Mouse (Mus musculus): ENCODE data around the gene Elp6. TPM values are rescaled to one million over a fixed set of nuclear protein-coding genes. Genes with fewer than 3 reads are reported as not detected.
"Not testable (repeated sequence)": the region's sequence is repeated elsewhere in the genome, so short reads cannot be mapped to it uniquely, and the experiment has no call there.

Gene Elp6
- total RNA-seq, 2 experiments from 2014 or later = 2.4 to 3.8 TPM

DNA sequence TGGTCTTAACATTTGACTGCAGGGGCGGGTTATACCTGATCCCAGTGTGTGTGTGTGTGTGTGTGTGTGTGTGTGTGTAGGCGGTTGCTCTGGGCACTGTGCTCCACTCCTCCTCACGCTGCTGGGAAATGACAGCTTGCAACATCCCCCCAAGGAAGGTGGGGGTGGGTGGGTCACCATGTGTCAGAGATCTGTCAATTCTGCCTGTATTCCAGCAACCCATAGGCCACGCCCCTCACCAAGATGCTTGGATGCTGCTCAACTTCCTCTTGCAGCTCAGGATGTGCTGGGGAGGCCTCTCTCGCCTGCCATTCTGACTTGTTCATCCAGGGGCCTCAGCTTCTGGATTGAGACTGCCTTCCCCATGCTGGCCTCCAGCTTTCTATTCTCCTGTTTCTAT is 9.7 kb downstream of the Elp6 start:
- no peak for DNase-seq
- intact Hi-C loops (cut with DNase I) = no loop called here

GRCm38 (mm10) chr9:110315410-110315809 is 10.4 kb downstream of the Elp6 start:
- intact Hi-C loops (cut with DNase I) = no loop called here
- DNase-seq = no peak

GRCm38 (mm10) chr9:110315904-110316303 is 10.9 kb downstream of the Elp6 start:
- intact Hi-C loops (cut with DNase I) = no loop called here
- DNase-seq = no peak

- intact Hi-C loops (cut with DNase I) = no loop called here
- no peak for DNase-seq
These were observed 11.5 kb downstream of the Elp6 start for GRCm38 (mm10) chr9:110316503-110316902.

- no peak for DNase-seq
- intact Hi-C loops (cut with DNase I) = no loop called here
These were observed 15.8 kb downstream of the Elp6 start for GRCm38 (mm10) chr9:110320769-110321168.

GRCm38 (mm10) chr9:110322972-110323371 is 18.0 kb downstream of the Elp6 start:
- no peak for DNase-seq
- intact Hi-C loops (cut with DNase I) = no loop called here

DNA sequence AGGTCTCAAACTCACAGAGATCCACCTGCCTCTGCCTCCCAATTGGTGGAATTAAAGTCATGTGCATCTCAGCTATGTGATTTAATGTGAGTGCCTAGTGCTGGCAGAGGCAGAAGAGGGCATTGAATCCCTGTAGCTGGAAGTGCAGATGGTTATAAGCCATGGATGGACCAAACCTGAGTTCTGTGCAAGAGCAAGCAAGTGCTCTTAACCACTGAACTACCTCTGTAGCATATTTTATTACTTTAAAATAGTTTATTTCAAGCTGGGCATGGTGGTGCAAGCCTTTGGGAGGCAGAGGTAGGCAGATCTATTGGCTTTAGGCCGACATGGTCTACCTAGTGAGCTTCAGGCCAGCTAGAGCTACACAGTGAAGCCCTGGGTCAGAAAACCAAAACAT is 19.2 kb downstream of the Elp6 start:
- no peak for DNase-seq
- intact Hi-C loops (cut with DNase I) = no loop called here

DNA sequence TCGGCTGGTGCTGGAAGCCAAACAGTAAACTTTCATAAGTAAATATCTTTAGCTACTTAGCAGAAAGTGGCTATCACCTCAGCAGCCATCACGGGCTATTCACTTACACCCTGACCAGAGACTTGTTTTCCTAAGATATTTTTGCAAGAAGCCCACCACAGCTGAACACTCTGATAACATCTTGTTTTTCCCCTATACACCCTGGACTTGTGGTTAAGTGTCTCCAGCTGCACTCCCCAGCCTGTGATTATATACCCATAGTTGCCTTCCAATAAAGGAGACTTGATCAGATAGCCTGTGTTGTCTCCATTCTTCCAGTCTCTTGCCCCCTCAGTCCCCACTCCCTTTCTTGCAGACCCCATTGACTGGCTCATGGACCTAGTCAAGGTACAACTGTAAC is 23.2 kb downstream of the Elp6 start:
- DNase-seq = no peak
- intact Hi-C loops (cut with DNase I) = no loop called here

DNA sequence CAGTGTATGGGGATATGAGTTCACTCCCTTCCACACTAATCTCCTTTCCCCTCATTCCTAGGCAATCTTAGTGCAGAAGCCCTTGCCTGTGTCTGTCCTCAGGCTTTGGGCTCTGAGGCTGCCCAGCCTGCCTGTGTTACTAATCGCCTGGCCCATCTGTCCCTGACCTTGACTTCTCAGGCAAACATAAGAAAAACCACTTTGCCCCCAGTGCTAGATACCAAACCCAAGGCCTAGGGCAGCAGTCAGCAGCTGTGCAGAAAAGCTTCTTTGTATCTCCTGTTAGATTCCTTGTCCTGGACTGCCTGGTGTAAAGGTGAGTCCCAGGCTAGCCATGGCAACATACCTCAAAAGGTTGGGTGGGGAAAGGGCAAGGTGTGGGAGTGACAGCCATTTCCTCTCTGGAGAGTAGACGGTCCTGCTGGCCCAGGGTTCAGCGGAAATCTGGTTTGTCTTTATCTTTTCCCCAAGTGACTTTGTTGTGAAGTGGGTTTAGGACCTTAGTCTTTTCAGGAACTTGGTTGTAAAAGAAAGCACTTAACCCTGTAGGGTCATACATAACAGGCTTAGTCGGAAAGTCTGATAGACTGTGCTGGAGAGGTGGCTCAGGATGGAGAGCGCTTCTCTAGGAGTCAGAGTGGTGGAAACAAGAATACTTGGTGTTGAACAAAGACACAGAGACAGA is 24.1 kb downstream of the Elp6 start:
- DNase-seq = no peak
- intact Hi-C loops (cut with DNase I) = no loop called here

- intact Hi-C loops (cut with DNase I) = loop anchor here (5.0 kb wide), 2 partner anchors 38 to 78 kb away; partner anchors contain the start of gene Ptpn23
- DNase-seq = no peak
These were observed 24.7 kb downstream of the Elp6 start for GRCm38 (mm10) chr9:110329655-110330054.

DNA sequence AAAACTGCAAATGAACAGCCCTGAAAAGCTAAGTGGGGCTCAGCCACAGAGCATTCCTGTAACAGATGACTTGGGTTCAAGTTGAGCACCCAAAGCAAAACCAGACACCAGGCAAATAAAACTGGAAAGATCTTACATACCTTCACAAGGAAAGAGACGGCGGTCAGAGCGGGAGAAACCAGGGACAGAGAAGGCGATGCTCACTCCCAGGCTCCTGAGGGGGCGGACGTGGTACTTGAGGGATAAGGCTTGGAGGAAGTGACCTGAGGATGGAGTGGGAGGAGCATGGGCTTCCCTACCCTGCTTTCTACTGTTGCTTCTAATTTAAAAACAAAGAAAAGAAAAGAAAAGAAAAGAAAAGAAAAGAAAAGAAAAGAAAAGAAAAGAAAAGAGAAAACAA is 25.4 kb downstream of the Elp6 start:
- no peak for DNase-seq
- intact Hi-C loops (cut with DNase I) = loop anchor here (5.0 kb wide), 2 partner anchors 37 to 77 kb away; partner anchors contain the start of gene Ptpn23

GRCm38 (mm10) chr9:110330913-110331312 is 25.9 kb downstream of the Elp6 start:
- DNase-seq = not testable (repeated sequence)
- intact Hi-C loops (cut with DNase I) = loop anchor here (5.0 kb wide), 2 partner anchors 36 to 76 kb away; partner anchors contain the start of gene Ptpn23

GRCm38 (mm10) chr9:110333135-110333895 is 28.3 kb downstream of the Elp6 start, which contains the start of gene Scap:
Gene Scap, plus strand, starts transcription at chr9:110333288.
- intact Hi-C loops (cut with DNase I) = loop anchor here (5.0 kb wide), 2 partner anchors 34 to 74 kb away; partner anchors contain the start of gene Ptpn23

GRCm38 (mm10) chr9:110333896-110334259 is 28.9 kb downstream of the Elp6 start:
- no peak for DNase-seq
- intact Hi-C loops (cut with DNase I) = loop anchor here (5.0 kb wide), 2 partner anchors 33 to 73 kb away; partner anchors contain the start of gene Ptpn23

More at GRCm38 (mm10) chr9:110333135-110333895, 28.3 kb downstream of the Elp6 start, which contains the start of gene Scap:
- peak; percentile 98 to 99 for DNase-seq

GRCm38 (mm10) chr9:110334849-110335248 is 29.9 kb downstream of the Elp6 start:
- DNase-seq = no peak
- intact Hi-C loops (cut with DNase I) = loop anchor here (5.0 kb wide), 2 partner anchors 32 to 72 kb away; partner anchors contain the start of gene Ptpn23

DNA sequence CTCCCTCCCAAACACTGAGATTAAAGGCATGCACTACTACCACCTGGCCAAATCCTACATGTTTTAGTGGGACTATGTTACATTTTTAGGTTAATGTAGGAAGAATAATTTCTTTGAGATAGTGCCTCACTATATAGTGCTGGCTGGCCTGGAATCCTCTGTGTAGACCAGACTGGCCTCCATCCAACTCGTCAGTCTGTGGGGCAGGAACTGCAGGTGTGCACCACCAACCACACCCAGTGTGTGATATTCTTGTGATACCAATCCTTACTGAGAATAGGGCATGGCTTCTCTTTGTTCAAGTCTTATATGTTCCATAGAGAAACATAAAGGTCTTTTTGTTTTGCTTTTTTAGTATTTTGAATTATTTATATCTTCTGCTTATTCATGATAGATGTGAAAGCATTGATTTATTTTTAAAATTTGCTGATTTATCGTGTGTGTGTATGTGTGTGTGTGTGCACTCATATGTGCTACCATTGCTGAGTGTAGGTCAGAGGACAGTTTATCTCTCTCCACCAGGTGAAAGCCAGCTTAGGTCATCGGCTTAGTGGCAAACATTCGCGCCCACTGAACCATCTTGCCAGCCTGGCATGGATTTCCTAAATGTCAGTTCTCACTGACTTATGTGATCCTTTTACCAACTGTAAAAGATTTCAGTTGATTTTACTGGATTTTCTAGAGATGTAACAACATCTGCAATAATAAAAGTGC is 35.2 kb downstream of the Elp6 start:
- intact Hi-C loops (cut with DNase I) = no loop called here
- no peak for DNase-seq

DNA sequence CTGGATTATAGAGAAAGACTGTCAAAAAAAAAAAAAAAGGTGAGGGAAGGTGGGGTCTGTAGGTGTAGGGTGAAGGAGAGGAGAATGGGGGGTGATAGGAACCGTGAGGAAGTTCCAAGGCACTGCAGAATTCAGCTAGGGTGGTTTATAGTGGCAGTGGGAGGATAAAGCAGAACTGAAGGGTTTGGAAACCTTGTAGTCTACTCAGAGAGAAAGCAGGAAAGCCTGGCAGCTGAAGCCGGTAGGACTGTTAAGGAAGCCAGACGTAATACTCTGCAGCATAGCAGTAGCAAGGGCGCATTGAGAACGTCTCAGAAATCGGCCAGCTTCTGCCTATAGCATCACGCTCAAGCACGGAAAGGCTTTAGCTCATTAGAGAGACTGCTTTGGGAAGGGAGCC is 37.0 kb downstream of the Elp6 start:
- DNase-seq = no peak
- intact Hi-C loops (cut with DNase I) = no loop called here

GRCm38 (mm10) chr9:110343805-110344204 is 38.8 kb downstream of the Elp6 start:
- DNase-seq = no peak
- intact Hi-C loops (cut with DNase I) = no loop called here

- no peak for DNase-seq
- intact Hi-C loops (cut with DNase I) = no loop called here
These were observed 40.2 kb downstream of the Elp6 start for GRCm38 (mm10) chr9:110345057-110345739.

DNA sequence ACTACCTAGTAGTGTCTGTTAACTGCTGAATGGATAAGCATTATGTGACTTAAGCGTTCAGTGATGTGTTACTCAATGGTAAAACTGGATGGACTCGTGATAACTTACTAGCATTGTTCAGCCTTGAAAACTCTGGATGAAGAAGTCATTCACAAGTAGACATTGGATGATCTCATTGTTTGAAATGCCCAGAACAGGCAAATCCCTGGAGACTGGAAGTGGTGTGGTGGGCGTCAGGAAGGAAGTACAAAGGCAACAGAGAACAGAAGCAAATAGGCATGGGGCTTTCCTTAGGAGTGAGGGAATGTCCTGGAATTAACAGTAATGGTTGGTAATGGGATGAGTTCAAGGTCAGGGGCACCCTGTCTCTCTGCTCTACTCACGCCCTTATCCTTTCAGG is 43.9 kb downstream of the Elp6 start:
- intact Hi-C loops (cut with DNase I) = no loop called here

More for the DNA sequence above, 43.9 kb downstream of the Elp6 start:
- DNase-seq = no peak
